Mouse (Mus musculus) erythroblast, embryonic 14.5 days (primary cell): ENCODE measurements around the gene Vmn1r4.

Source experiments
- GATA1 ChIP-seq: IDR thresholded peaks from 2 replicates; pipeline ENCODE4 v1.6.1; 2012; ENCODE audit warnings: low read length, inconsistent platforms, mixed read lengths
- TAL1 ChIP-seq: IDR thresholded peaks from 3 replicates; pipeline ENCODE4 v1.6.1; 2012; ENCODE audit warnings: low read length, inconsistent platforms, mixed read lengths

DNA sequence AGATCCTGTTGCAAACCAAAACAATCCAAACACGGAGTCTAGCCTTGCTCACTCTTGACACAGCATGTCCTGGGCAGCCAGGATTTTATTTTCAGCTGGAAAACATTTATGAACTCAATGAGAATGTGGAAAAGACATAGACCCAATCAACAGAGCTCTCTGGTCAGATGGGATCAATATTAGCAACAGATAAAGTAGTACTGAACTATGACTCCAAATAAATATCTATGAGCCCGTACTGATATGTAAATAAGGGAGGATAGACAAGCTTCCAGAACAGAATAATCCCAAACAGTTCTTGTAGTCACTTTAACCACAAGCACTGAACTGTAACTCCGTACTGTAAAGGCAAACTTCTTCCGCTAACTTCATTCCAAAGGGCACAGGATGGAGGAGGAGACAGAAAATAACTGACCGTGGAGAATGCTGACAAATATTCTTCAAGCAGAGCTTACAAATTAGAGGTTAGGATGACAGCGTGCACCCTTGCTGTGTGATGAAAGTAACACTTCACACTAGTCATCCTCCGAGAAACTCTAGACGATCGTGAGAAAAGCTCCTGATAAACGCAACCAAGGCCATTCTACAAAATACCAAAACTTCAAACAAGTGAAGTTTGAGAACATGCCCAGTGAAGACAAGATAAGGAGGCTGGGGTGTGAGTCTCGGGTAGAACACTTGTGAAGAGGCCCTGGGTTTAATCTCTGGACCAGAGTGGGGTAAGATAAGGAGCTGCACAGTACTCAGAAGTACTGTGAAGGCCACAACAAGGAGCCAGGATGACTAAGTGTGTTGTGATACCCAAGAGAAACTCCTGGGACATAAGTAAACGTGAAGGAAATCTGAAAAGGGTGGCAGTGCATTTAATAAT is 3.4 kb upstream of the Vmn1r4 start:
- TF ChIP-seq GATA1 (peak; percentile 96), TAL1 (peak; percentile 48; the same call in 2 of the 3 replicates)
